Mouse (Mus musculus) liver, adult 2 months (tissue): ENCODE measurements around the gene Cisd3. TPM values are rescaled to one million over a fixed set of nuclear protein-coding genes. Genes with fewer than 3 reads are reported as not detected.
A peak's percentile ranks its signal among the peaks of the same experiment; 100 is the strongest.

ENCODE experiments used
- DNase-seq: peaks from one replicate; pipeline ENCODE4 v3.0.0-alpha.2; 2011; ENCODE audit warnings: low read depth, low spot score; ENCODE audit errors: extremely low read depth
- H3K27ac ChIP-seq: fragments of 200-500 bp; replicated peaks from 2 replicates; pipeline ENCODE4 v1.5.1; 2012; ENCODE audit warnings: low read depth, mild to moderate bottlenecking, control low read depth, inconsistent platforms, low read length; ENCODE audit not compliant: insufficient read depth
- H3K27me3 ChIP-seq: fragments of 200-500 bp; 2 replicates; pipeline ENCODE4 v1.6.1; 2012; ENCODE audit warnings: mild to moderate bottlenecking, moderate library complexity, low read length, inconsistent platforms; ENCODE audit not compliant: control insufficient read depth, insufficient read depth
- H3K36me3 ChIP-seq: fragments of 200-500 bp; 2 replicates; pipeline ENCODE4 v1.6.1; 2012; ENCODE audit warnings: low read length, inconsistent platforms; ENCODE audit not compliant: control insufficient read depth, insufficient read depth
- H3K4me1 ChIP-seq: fragments of 200-500 bp; 2 replicates; pipeline ENCODE4 v1.6.1; 2011; ENCODE audit warnings: low read length; ENCODE audit not compliant: control insufficient read depth, insufficient read depth
- H3K4me3 ChIP-seq: fragments of 200-500 bp; 2 replicates; pipeline ENCODE4 v1.5.1; 2011; ENCODE audit warnings: low read depth, mild to moderate bottlenecking, control low read depth, low read length, moderate library complexity; ENCODE audit not compliant: insufficient read depth
- H3K79me2 ChIP-seq: fragments of 200-500 bp; 2 replicates; pipeline ENCODE4 v1.6.1; 2012; ENCODE audit warnings: inconsistent platforms, mild to moderate bottlenecking, low read length, moderate library complexity; ENCODE audit not compliant: control insufficient read depth, insufficient read depth
- H3K9ac ChIP-seq: fragments of 200-500 bp; 2 replicates; pipeline ENCODE4 v1.6.1; 2012; ENCODE audit warnings: low read depth, mild to moderate bottlenecking, control low read depth, inconsistent platforms, low read length
- CTCF ChIP-seq: fragments of 200-500 bp; IDR thresholded peaks from 2 replicates; pipeline ENCODE4 v1.5.1; 2011; ENCODE audit warnings: low read depth, low read length, control low read depth
- POLR2A ChIP-seq: fragments of 200-500 bp; IDR thresholded peaks from 2 replicates; pipeline ENCODE4 v1.6.1; 2011; ENCODE audit warnings: low read length, control low read depth; ENCODE audit not compliant: insufficient read depth; ENCODE audit errors: extremely low read depth
- WGBS: fragments of 180-500 bp; shearing (Covaris S2); methylation state at CpG from one replicate; pipeline ENCODE4 v1.1.7; 2018; 5-methylcytosine and 5-hydroxymethylcytosine counted together
- polyA plus RNA-seq: library from polyadenylated mRNA; depleted of rRNA; stranded (reverse); fragments of >200 nt; gene quantifications from 2 replicates; pipeline ENCODE4 v1.2.3, GENCODE M21; 2012; rRNA removed
- total RNA-seq: library from RNA; depleted of rRNA; stranded (reverse); fragments of >200 nt; gene quantifications from 2 replicates; pipeline ENCODE4 v1.2.3, GENCODE M21; 2014; rRNA removed

Gene Cisd3
- total and polyA plus RNA-seq, 2 experiments: 35.7 to 73.6 TPM

DNA sequence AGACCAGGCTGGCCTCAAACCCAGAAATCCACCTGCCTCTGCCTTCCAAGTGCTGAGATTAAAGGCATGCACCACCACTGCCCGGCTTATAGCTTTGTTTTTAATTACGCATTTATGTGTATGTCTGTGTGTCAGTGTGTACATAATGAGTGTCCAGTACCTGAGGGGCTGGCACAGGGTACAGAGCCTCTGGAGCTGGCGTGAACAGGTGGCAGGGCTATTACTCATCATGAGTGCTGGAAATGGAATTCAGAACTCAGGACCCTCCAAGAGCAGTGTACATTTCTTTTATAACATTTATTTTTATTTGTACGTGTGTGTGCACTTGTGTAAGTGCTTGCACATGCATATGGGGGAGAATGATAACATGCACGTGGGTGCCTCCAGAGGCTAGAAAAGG, 51.0 kb downstream of the Cisd3 start:
- no peak overlapping the region for H3K9ac ChIP-seq
- H3K27ac ChIP-seq: no peak overlapping the region
- no peak for DNase-seq
- H3K4me1 ChIP-seq: peaks cover 11% of the 10 kb centered on the region
- H3K4me3 ChIP-seq: no peak overlapping the region
- WGBS: 93% methylated on average over 5 of the region's 5 CpGs
- H3K79me2 ChIP-seq: peaks cover 18% of the 10 kb centered on the region; the same call in 1 of the 2 replicates
- no peaks in the 10 kb centered on the region for H3K27me3 ChIP-seq
- no peak for TF ChIP-seq POLR2A
- TF ChIP-seq CTCF: no peak
- peaks cover 3% of the 10 kb centered on the region; the same call in 1 of the 2 replicates for H3K36me3 ChIP-seq

DNA sequence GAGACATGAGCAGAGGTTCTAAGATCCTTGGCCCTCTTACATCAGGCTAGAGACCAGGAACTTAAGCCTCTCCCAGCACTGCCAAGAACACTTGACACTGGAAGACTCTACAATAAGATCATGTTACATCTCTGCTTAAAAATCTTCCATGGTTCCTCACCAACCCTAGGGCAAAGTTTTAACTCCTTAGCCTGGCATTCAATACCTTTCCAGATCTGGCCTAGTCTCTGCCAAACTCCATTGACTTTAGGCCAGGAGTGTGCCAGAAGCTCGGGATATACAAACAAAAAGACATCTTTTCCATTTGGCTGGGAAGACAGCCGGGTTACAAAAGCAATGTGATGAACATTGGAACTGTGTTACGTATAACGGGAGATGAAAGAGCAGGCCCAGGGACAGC, 52.0 kb downstream of the Cisd3 start:
- DNase-seq: peak; percentile 96
- Histone ChIP-seq H3K9ac (no peak overlapping the region), H3K4me1 (peaks cover 12% of the 10 kb centered on the region), H3K79me2 (peaks cover 25% of the 10 kb centered on the region), H3K27me3 (no peaks in the 10 kb centered on the region), H3K36me3 (no peaks in the 10 kb centered on the region), H3K4me3 (no peak overlapping the region), H3K27ac (peak overlapping the region; percentile 67; the same call in 1 of the 2 replicates)
- 14% methylated on average over 4 of the region's 4 CpGs for WGBS
- TF ChIP-seq POLR2A (no peak), CTCF (no peak)

Other genes with a start within 250 kb of the Cisd3 start
- not detected in 2 replicates for gene 4933428G20Rik, start 185.5 kb upstream of the Cisd3 start, total RNA-seq
- not detected in 2 replicates for gene 4933428G20Rik, start 185.5 kb upstream of the Cisd3 start, polyA plus RNA-seq
- gene Srcin1, start 109.6 kb upstream of the Cisd3 start, total RNA-seq: under 0.01 and 0.20 TPM in 2 replicates
- gene Srcin1, start 109.6 kb upstream of the Cisd3 start, polyA plus RNA-seq: 0.06 and 0.12 TPM in 2 replicates
- 0.37 and 0.67 TPM in 2 replicates for gene Epop, start 56.1 kb upstream of the Cisd3 start, total RNA-seq
- gene Epop, start 56.1 kb upstream of the Cisd3 start, polyA plus RNA-seq: 2.5 and 3.5 TPM in 2 replicates
- gene Mllt6, start 22.4 kb upstream of the Cisd3 start, total RNA-seq: 3.8 and 6.0 TPM in 2 replicates
- 8.9 and 11.2 TPM in 2 replicates for gene Mllt6, start 22.4 kb upstream of the Cisd3 start, polyA plus RNA-seq
- 0.34 and 0.37 TPM in 2 replicates for gene Pcgf2, start 14.7 kb downstream of the Cisd3 start, total RNA-seq
- gene Pcgf2, start 14.7 kb downstream of the Cisd3 start, polyA plus RNA-seq: 5.6 and 12.0 TPM in 2 replicates
- gene Psmb3, start 17.6 kb downstream of the Cisd3 start, total RNA-seq: 281 and 313 TPM in 2 replicates
- gene Psmb3, start 17.6 kb downstream of the Cisd3 start, polyA plus RNA-seq: 299 and 334 TPM in 2 replicates
- 4.1 and 5.5 TPM in 2 replicates for gene Pip4k2b, start 58.9 kb downstream of the Cisd3 start, total RNA-seq
- gene Pip4k2b, start 58.9 kb downstream of the Cisd3 start, polyA plus RNA-seq: 10.8 and 11.0 TPM in 2 replicates
- gene Cwc25, start 80.7 kb downstream of the Cisd3 start, total RNA-seq: 5.8 and 6.8 TPM in 2 replicates
- gene Cwc25, start 80.7 kb downstream of the Cisd3 start, polyA plus RNA-seq: 6.2 and 6.3 TPM in 2 replicates
- not detected in 2 replicates for gene 1700001P01Rik, start 90.1 kb downstream of the Cisd3 start, total RNA-seq
- not detected in 2 replicates for gene 1700001P01Rik, start 90.1 kb downstream of the Cisd3 start, polyA plus RNA-seq
- gene Rpl23, start 96.6 kb downstream of the Cisd3 start, total RNA-seq: 240 and 283 TPM in 2 replicates
- 68.5 and 71.4 TPM in 2 replicates for gene Rpl23, start 96.6 kb downstream of the Cisd3 start, polyA plus RNA-seq
- gene Lasp1, start 113.2 kb downstream of the Cisd3 start, total RNA-seq: 23.3 and 33.3 TPM in 2 replicates
- gene Lasp1, start 113.2 kb downstream of the Cisd3 start, polyA plus RNA-seq: 80.5 and 85.4 TPM in 2 replicates
- 0.09 and 0.27 TPM in 2 replicates for gene B230217C12Rik, start 155.0 kb downstream of the Cisd3 start, total RNA-seq
- gene B230217C12Rik, start 155.0 kb downstream of the Cisd3 start, polyA plus RNA-seq: 0.14 and 0.29 TPM in 2 replicates
- 1.4 and 1.9 TPM in 2 replicates for gene Fbxo47, start 198.3 kb downstream of the Cisd3 start, total RNA-seq
- gene Fbxo47, start 198.3 kb downstream of the Cisd3 start, polyA plus RNA-seq: 0.17 and 0.27 TPM in 2 replicates